Mouse (Mus musculus): ENCODE results near the gene Fkbp6. TPM values are rescaled to one million over a fixed set of nuclear protein-coding genes. Genes with fewer than 3 reads are reported as not detected.

Gene Fkbp6
- polyA plus RNA-seq (2014; fragmentation: Illumina TruSeq; extraction: RNeasy Lipid Tissue Mini Kit (QIAGEN cat#74804); ENCODE audit: low read depth, low replicate concordance): not detected

DNA sequence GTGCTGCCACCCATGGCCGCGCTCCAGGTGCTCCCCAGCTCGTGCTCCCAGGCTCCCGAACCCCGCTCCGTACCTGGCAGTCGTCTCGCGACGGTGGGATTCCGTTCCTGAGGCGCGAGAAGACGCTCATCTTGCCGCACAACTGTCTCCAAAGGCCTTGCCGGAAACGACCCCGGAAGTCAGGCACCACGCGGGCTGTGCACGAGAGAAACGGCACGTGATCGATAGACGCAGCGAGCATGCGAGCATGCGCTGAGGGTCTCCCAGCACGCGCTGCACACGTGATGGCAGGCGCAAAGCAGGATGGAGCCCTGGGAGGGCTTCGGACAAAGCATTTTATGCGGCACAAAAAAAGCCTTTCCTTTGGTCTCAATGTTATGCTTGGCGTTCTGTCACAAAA is at the start of gene Fkbp6:
Gene Fkbp6 (minus strand): TSS at position 183 of the 400 bp plus-strand sequence.

GRCm38 (mm10) chr5:135394004-135394823 is 44.4 kb upstream of the Fkbp6 start, which contains the start of gene Pom121:
TSS of gene Pom121 (minus strand) at chr5:135394546.

DNA sequence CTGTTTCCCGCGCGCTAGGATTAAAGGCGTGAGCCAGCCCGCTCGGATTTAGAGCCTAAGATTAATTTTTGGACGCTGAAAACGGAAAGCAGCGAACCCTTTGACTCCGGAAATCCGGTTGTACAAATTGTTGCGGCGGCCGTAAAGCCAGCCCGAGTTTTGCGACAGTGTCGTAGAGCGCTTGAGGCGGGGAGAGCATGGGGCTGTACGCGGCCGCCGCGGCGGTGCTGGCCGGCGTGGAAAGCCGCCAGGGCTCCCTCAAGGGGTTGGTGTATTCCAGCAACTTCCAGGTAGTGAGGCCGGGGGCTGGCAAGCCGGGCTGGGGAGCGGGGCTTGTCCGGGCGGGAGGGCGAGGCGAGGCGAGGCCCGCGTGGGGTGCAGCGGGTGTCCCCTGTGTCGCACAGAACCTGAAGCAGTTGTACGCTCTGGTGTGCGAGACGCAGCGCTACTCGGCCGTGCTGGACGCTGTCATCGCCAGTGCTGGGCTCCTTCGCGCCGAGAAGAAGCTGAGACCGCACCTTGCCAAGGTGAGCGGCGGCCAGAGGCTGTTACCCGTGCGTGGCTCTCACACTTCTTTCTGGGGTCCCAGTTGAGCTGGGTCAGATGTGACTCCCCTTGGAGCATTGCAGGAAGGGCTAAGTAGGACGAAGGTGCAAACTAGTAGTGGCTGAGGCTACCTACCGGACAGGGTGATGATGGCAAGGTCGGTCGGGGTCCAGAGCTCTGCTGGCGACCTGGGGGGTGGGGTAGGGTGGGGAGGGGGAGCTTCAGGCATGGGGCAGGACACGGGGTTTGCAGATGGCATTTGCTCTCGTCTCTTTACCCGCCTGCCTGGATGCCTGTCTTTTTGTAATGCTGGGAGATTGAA is 20.2 kb upstream of the Fkbp6 start, which contains the start of gene Nsun5:
Gene Nsun5 (plus strand): TSS at position 167 of the 868 bp plus-strand sequence.

GRCm38 (mm10) chr5:135352995-135353394 is 3.2 kb upstream of the Fkbp6 start, which contains the start of gene Trim50:
TSS of gene Trim50 (plus strand) at chr5:135353295.

DNA sequence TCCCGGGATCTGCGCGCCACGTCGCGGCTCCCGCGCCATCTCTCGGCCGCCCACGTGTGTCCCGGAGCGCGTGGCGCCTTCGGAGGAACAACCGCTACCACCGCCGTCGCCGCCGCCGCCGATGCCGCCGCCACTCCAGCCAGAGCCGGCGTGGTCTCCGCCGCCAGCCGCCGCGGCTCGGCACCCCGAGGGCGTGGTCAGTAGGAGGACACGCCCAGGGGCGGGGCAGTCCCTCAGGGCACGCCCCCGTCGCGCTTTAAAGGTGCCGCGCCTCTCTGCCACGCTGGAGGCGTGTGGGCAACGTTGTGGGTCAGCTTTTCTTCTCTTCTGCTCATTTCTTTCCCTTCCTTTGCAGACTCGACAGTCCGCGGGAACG is 98.8 kb downstream of the Fkbp6 start, which contains the start of gene Fzd9:
Gene Fzd9 (minus strand): TSS at position 152 of the 376 bp plus-strand sequence.

Other genes with a start within 250 kb of the Fkbp6 start
- 7.7 TPM for gene Tbl2, start 200.4 kb downstream of the Fkbp6 start, polyA plus RNA-seq (2014; fragmentation: Illumina TruSeq; extraction: RNeasy Lipid Tissue Mini Kit (QIAGEN cat#74804); ENCODE audit: low read depth, low replicate concordance)
- 24.0 TPM for gene Bcl7b, start 181.8 kb downstream of the Fkbp6 start, polyA plus RNA-seq (2014; fragmentation: Illumina TruSeq; extraction: RNeasy Lipid Tissue Mini Kit (QIAGEN cat#74804); ENCODE audit: low read depth, low replicate concordance)
- 71.1 TPM for gene Baz1b, start 162.8 kb downstream of the Fkbp6 start, polyA plus RNA-seq (2014; fragmentation: Illumina TruSeq; extraction: RNeasy Lipid Tissue Mini Kit (QIAGEN cat#74804); ENCODE audit: low read depth, low replicate concordance)
- gene Fzd9, start 98.8 kb downstream of the Fkbp6 start, polyA plus RNA-seq (2014; fragmentation: Illumina TruSeq; extraction: RNeasy Lipid Tissue Mini Kit (QIAGEN cat#74804); ENCODE audit: low read depth, low replicate concordance): not detected
- gene Trim50, start 3.3 kb upstream of the Fkbp6 start, polyA plus RNA-seq (2014; fragmentation: Illumina TruSeq; extraction: RNeasy Lipid Tissue Mini Kit (QIAGEN cat#74804); ENCODE audit: low read depth, low replicate concordance): not detected
- 1.8 TPM for gene Nsun5, start 19.9 kb upstream of the Fkbp6 start, polyA plus RNA-seq (2014; fragmentation: Illumina TruSeq; extraction: RNeasy Lipid Tissue Mini Kit (QIAGEN cat#74804); ENCODE audit: low read depth, low replicate concordance)
- 2.4 TPM for gene Pom121, start 44.5 kb upstream of the Fkbp6 start, polyA plus RNA-seq (2014; fragmentation: Illumina TruSeq; extraction: RNeasy Lipid Tissue Mini Kit (QIAGEN cat#74804); ENCODE audit: low read depth, low replicate concordance)
- 12.9 TPM for gene Hip1, start 195.1 kb upstream of the Fkbp6 start, polyA plus RNA-seq (2014; fragmentation: Illumina TruSeq; extraction: RNeasy Lipid Tissue Mini Kit (QIAGEN cat#74804); ENCODE audit: low read depth, low replicate concordance)
- gene Ccl26, start 213.5 kb upstream of the Fkbp6 start, polyA plus RNA-seq (2014; fragmentation: Illumina TruSeq; extraction: RNeasy Lipid Tissue Mini Kit (QIAGEN cat#74804); ENCODE audit: low read depth, low replicate concordance): not detected
- gene Ccl24, start 223.0 kb upstream of the Fkbp6 start, polyA plus RNA-seq (2014; fragmentation: Illumina TruSeq; extraction: RNeasy Lipid Tissue Mini Kit (QIAGEN cat#74804); ENCODE audit: low read depth, low replicate concordance): 0.47 TPM

Data from adrenal gland, adult 10 weeks (tissue).